Mouse (Mus musculus) embryonic facial prominence, embryonic 11.5 days (tissue): Measurements from ENCODE around the gene Izumo1. TPM values are rescaled to one million over a fixed set of nuclear protein-coding genes. Genes with fewer than 3 reads are reported as not detected.
A peak's percentile ranks its signal among the peaks of the same experiment; 100 is the strongest.

Source experiments
- ATAC-seq: fragments of 200-750 bp; cut with Nextera tagmentation; replicated peaks from 2 replicates; pipeline ENCODE4 v1.8.0; 2017; ENCODE audit warnings: low read depth; ENCODE audit not compliant: insufficient number of reproducible peaks, low FRiP score, low TSS enrichment
- DNase-seq: peaks from one replicate; pipeline ENCODE4 v3.0.0-alpha.2; 2015; ENCODE audit warnings: low spot score
- H3K27ac ChIP-seq: fragments of 300-500 bp; sonication (generic); replicated peaks from 2 replicates; pipeline ENCODE4 v1.5.1; 2014; ENCODE audit warnings: mild to moderate bottlenecking, low read depth, low read length, control low read depth
- H3K27me3 ChIP-seq: fragments of 300-500 bp; sonication (generic); 2 replicates; pipeline ENCODE4 v1.6.1; 2014; ENCODE audit warnings: mild to moderate bottlenecking, low read length, moderate library complexity, mixed read lengths; ENCODE audit not compliant: control insufficient read depth, insufficient read depth
- H3K36me3 ChIP-seq: fragments of 300-500 bp; sonication (generic); replicated peaks from 2 replicates; pipeline ENCODE4 v1.6.1; 2014; ENCODE audit warnings: low read depth, mild to moderate bottlenecking, low read length, moderate library complexity, mixed read lengths; ENCODE audit not compliant: control insufficient read depth, insufficient read depth
- H3K4me1 ChIP-seq: fragments of 300-500 bp; sonication (generic); 2 replicates; pipeline ENCODE4 v1.6.1; 2014; ENCODE audit warnings: low read length, mixed read lengths; ENCODE audit not compliant: control insufficient read depth, insufficient read depth
- H3K4me2 ChIP-seq: fragments of 300-500 bp; sonication (generic); 2 replicates; pipeline ENCODE4 v1.6.1; 2014; ENCODE audit warnings: low read depth, mild to moderate bottlenecking, control low read depth, low read length, moderate library complexity
- H3K4me3 ChIP-seq: fragments of 300-500 bp; sonication (generic); 2 replicates; pipeline ENCODE4 v1.5.1; 2014; ENCODE audit warnings: low read depth, low read length, control low read depth
- H3K9ac ChIP-seq: fragments of 300-500 bp; sonication (generic); replicated peaks from 2 replicates; pipeline ENCODE4 v1.6.1; 2014; ENCODE audit warnings: mild to moderate bottlenecking, control low read depth, low read length
- H3K9me3 ChIP-seq: fragments of 300-500 bp; sonication (generic); replicated peaks from 2 replicates; pipeline ENCODE4 v1.6.1; 2016; ENCODE audit warnings: mild to moderate bottlenecking, low read length, inconsistent platforms, mixed read lengths; ENCODE audit not compliant: control insufficient read depth
- WGBS: fragments of 180-500 bp; shearing (Covaris S2); extraction: QIAGEN DNeasy Blood & Tissue Kit; methylation state at CpG from one replicate; pipeline ENCODE4 v1.1.7; 2014; 5-methylcytosine and 5-hydroxymethylcytosine counted together
- polyA plus RNA-seq: library from polyadenylated mRNA; unstranded; fragments of >200 nt; fragmentation: Nextera tagmentation; extraction: Ambion mirVana; gene quantifications from 2 replicates; pipeline ENCODE4 v1.2.1, GENCODE M21; 2014

The Izumo1 gene
- 0.08 and 0.11 TPM in 2 replicates for polyA plus RNA-seq

DNA sequence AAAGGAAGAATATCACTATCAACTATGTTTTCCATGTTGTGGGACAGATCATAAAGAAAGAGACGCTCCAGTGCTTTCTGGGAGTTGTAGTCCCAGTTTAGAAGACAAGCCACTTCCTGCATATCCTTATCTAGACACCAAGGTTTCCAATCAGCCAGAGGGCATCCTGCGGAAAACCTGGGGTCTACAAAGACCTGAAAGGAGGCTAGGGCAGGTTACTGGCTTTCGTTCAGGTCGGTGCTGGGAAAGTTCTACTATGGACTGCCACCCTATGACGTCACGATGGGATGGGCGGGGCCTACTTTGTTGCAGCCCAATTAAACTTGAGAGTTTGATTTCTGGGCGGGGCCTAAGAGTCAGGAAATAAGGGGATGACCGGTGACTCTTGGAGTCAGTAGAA lies at the start of gene Izumo1:
Gene Izumo1, plus strand, starts transcription at position 369 of the 400 bp plus-strand sequence.
- Histone ChIP-seq H3K36me3 (no peaks in the 10 kb centered on the region), H3K4me3 (no peak within 1 kb of the TSS), H3K4me2 (no peak within 1 kb of the TSS), H3K9ac (no peak within 1 kb of the TSS), H3K9me3 (no peaks in the 10 kb centered on the region), H3K27ac (no peak within 1 kb of the TSS), H3K27me3 (peaks cover 15% of the 10 kb centered on the region), H3K4me1 (0 out of 2 replicates have a peak, but pooled peaks cover 4% of the 10 kb centered on the region)
- DNase-seq (peak; percentile 33), ATAC-seq (no peak)
- 32% methylated on average over 9 of the region's 9 CpGs for WGBS

DNA sequence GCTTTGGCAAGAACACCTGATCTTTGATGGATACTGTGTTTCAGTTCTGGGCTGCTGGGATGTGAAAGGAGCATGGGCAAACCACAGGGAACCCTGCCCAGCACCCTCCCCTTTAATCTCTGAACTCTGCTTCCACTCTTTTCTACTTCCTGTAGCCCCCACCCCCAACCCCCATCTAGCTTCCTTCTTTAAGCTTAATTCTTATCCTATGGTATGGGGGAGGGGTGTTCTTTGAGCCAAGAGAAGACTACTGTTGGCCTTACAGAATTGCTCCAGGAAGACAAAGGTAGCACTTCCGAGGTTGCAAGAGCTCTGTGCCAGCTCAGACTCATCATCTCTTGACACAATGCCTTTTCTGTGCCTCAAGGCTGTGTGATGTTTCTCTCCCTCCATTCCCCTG lies 49.6 kb upstream of the Izumo1 start:
- H3K4me3 ChIP-seq = no peak overlapping the region
- ATAC-seq = no peak

DNA sequence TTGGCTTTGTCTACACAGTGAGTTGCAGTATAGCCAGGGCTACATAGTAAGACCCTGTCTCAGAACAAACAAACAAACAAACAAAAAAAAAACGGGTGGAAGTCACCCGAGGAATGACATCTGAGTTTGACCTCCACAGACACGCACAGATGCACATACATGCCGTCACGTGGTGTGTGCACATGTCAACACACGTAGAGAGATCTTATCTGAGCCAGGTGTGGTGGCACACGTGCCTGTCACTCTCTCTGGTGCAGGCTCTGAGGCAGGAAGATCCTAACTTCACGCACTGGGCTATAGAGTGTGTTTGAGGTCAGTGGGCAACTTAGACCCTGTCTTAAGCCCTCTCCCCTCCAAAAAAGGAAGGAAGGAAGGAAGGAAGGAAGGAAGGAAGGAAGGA lies 47.7 kb upstream of the Izumo1 start:
- DNase-seq (no peak), ATAC-seq (no peak)
- no peaks in the 10 kb centered on the region for H3K27me3 ChIP-seq
- WGBS = 79% methylated on average over 8 of the region's 8 CpGs
- H3K4me3 ChIP-seq = no peak overlapping the region
- no peaks in the 10 kb centered on the region; the same call in 1 of the 2 replicates for H3K36me3 ChIP-seq
- H3K27ac ChIP-seq = no peak overlapping the region
- H3K4me2 ChIP-seq = no peak overlapping the region
- no peaks in the 10 kb centered on the region for H3K9me3 ChIP-seq
- no peaks in the 10 kb centered on the region; the same call in 1 of the 2 replicates for H3K4me1 ChIP-seq
- H3K9ac ChIP-seq = no peak overlapping the region

More for the DNA sequence above, 49.6 kb upstream of the Izumo1 start:
- Histone ChIP-seq H3K4me2 (no peak overlapping the region), H3K4me1 (no peaks in the 10 kb centered on the region; the same call in 1 of the 2 replicates), H3K9me3 (no peaks in the 10 kb centered on the region), H3K27ac (no peak overlapping the region), H3K9ac (no peak overlapping the region), H3K27me3 (no peaks in the 10 kb centered on the region), H3K36me3 (no peaks in the 10 kb centered on the region; the same call in 1 of the 2 replicates)
- no peak for DNase-seq
- 30% methylated on average over 1 of the region's 1 CpGs for WGBS

DNA sequence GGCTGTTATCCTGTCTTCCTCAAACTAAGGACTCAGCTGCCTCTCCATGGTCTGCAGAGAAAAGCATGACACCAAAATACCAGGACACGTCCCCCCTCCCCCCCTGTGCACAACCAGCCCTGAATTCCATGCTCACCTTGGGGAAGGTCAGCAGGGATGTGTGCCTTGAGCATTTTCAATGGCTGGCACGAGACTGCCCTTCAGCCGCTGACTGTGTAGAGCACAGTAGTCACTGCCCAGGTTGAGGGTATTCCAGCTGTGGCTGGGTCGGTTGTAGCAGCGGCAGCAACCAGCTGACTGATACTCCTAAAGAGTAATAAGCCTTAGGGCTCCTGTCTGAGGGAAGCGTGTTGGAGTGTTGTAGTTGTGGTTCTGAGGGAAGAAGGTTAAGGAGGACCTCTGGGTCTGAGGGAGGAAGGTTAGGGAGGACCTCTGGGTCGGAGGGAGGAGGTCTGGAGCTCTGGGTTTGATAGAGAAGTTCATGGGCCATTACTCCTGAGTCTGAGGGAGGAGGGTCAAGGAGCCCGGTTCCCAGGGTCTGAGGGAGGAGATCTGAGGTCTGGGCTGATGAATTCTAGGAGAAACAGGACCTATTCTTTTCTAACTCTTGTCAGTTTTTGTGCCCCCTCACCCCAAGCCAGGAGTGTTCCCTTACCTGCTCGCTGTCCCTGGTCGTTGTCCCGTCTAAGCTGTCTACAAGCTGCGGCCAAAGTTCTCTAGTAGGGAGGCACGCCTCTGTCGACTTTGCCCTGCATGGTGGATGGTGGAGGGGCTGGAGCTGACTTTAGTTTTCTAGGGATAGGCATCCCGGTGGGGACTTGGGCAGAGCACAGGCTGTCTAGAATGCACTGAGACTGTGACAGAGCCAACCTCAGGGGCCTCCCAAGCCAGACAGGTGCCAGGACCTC lies 46.9 kb upstream of the Izumo1 start:
- ATAC-seq = no peak

DNA sequence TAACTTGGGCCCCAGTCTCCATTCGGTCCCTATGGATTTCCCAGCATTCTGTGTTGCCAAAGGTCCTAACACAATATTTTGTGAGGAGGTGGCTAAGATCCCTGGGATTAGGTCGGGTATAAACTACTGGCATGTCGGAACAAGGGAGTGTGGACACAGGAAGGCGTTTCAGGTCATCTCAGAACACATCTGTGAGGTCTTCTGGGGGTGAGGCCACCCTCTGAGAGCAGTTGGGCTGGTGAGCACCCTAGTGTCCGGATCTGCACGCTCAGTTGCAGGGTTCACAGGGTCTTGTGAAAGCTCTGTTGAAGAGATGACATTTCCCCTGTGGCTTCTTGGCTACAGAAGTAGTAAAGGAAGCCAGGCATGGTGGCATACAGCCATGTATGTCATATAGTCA lies 35.7 kb upstream of the Izumo1 start:
- no peaks in the 10 kb centered on the region for H3K4me1 ChIP-seq
- no peak for DNase-seq
- 89% methylated on average over 6 of the region's 6 CpGs for WGBS
- H3K27me3 ChIP-seq = no peaks in the 10 kb centered on the region
- H3K9me3 ChIP-seq = no peaks in the 10 kb centered on the region
- no peak overlapping the region for H3K4me3 ChIP-seq
- no peaks in the 10 kb centered on the region for H3K36me3 ChIP-seq
- no peak for ATAC-seq
- no peak overlapping the region for H3K9ac ChIP-seq
- H3K27ac ChIP-seq = no peak overlapping the region
- H3K4me2 ChIP-seq = no peak overlapping the region

More for the DNA sequence above, 46.9 kb upstream of the Izumo1 start:
- Histone ChIP-seq H3K9me3 (no peaks in the 10 kb centered on the region), H3K4me1 (no peaks in the 10 kb centered on the region; the same call in 1 of the 2 replicates), H3K27me3 (no peaks in the 10 kb centered on the region), H3K36me3 (no peaks in the 10 kb centered on the region; the same call in 1 of the 2 replicates), H3K4me2 (no peak overlapping the region), H3K27ac (no peak overlapping the region), H3K9ac (no peak overlapping the region), H3K4me3 (no peak overlapping the region)
- 85% methylated on average over 15 of the region's 15 CpGs for WGBS
- DNase-seq = no peak

GRCm38 (mm10) chr7:45587631-45588592 lies 33.7 kb upstream of the Izumo1 start:
- Histone ChIP-seq H3K27me3 (no peaks in the 10 kb centered on the region), H3K27ac (no peak overlapping the region), H3K9me3 (no peaks in the 10 kb centered on the region), H3K4me1 (no peaks in the 10 kb centered on the region), H3K9ac (no peak overlapping the region), H3K36me3 (no peaks in the 10 kb centered on the region), H3K4me2 (no peak overlapping the region), H3K4me3 (no peak overlapping the region)
- WGBS = 93% methylated on average over 23 of the region's 23 CpGs
- DNase-seq (no peak), ATAC-seq (no peak)

GRCm38 (mm10) chr7:45589173-45589572 lies 32.4 kb upstream of the Izumo1 start:
- no peaks in the 10 kb centered on the region for H3K4me1 ChIP-seq
- ATAC-seq (peak; percentile 96), DNase-seq (peak; percentile 93)
- peak overlapping the region; percentile 19 for H3K4me3 ChIP-seq
- H3K9ac ChIP-seq = 0 out of 2 replicates have a peak overlapping the region, but pooled peaks have one; percentile 18
- peak overlapping the region; percentile 43 for H3K4me2 ChIP-seq
- WGBS = 7% methylated on average over 19 of the region's 19 CpGs
- H3K27ac ChIP-seq = no peak overlapping the region
- H3K9me3 ChIP-seq = no peaks in the 10 kb centered on the region
- H3K27me3 ChIP-seq = no peaks in the 10 kb centered on the region
- no peaks in the 10 kb centered on the region for H3K36me3 ChIP-seq
